In genomic region chr19:47937443-47938406, GRCm38 (mm10) we compare ENCODE assay signal across 8 mouse cellular contexts. TPM values are rescaled to one million over a fixed set of nuclear protein-coding genes. Genes with fewer than 3 reads are reported as not detected.
DNase-seq lines count a peak whose midpoint lies in the region; ATAC-seq and TF ChIP-seq lines count a peak whose summit lies in the region.

Gene Cfap58 (plus strand): TSS chr19:47937675.

- CTCF ChIA-PET in Patski (lab: Charles Lee): interaction anchor here (0.6 to 2.1 kb wide), 4 partner anchors 18 to 55 kb away, joined by 3 to 7 read pairs (median 4); partner anchors contain the start of genes Cfap43 and Itprip

- H3K4me2 ChIP-seq in embryonic facial prominence, embryonic 14.5 days (ENCODE audit: low read depth, low read length): peak within 1 kb of the TSS; percentile 66

- peaks cover 41% of the 10 kb centered on the region for H3K27me3 ChIP-seq in Patski
- peaks cover 6% of the 10 kb centered on the region for H3K27me3 ChIP-seq in embryonic facial prominence, embryonic 14.5 days (replicated peaks; ENCODE audit: control insufficient read depth, insufficient read depth, low read length)
- H3K27me3 ChIP-seq in limb, embryonic 10.5 days (ENCODE audit: low read depth, poor library complexity, severe bottlenecking): peaks cover 17% of the 10 kb centered on the region
- peaks cover 26% of the 10 kb centered on the region for H3K27me3 ChIP-seq in midbrain, embryonic 10.5 days (ENCODE audit: low read depth, poor library complexity, severe bottlenecking)
- H3K27me3 ChIP-seq in small intestine, adult 2 months (ENCODE audit: control insufficient read depth, insufficient read depth, low read length): 0 out of 2 replicates have a peak, but pooled peaks cover 10% of the 10 kb centered on the region

- ATAC-seq in Patski: peak; percentile 42
- ATAC-seq in embryonic facial prominence, embryonic 14.5 days (ENCODE audit: low read depth): peak; percentile 86
- peak; percentile 92 to 93 for ATAC-seq in hematopoietic stem cell, adult 5-6 weeks (replicated peaks in 1 of 2; ENCODE audit: insufficient read depth in 1 of 2, low FRiP score in 2 of 2, low TSS enrichment in 1 of 2, low read depth in 1 of 2, poor library complexity in 2 of 2, severe bottlenecking in 2 of 2)

- H3K9me3 ChIP-seq in embryonic facial prominence, embryonic 14.5 days (ENCODE audit: control insufficient read depth, low read length): no peaks in the 10 kb centered on the region
- H3K9me3 ChIP-seq in limb, embryonic 10.5 days (replicated peaks): no peaks in the 10 kb centered on the region
- H3K9me3 ChIP-seq in midbrain, embryonic 10.5 days (replicated peaks): no peaks in the 10 kb centered on the region

- POLR2A ChIA-PET in Patski (lab: Charles Lee): no interaction called here

- H3K36me3 ChIP-seq in embryonic facial prominence, embryonic 14.5 days (ENCODE audit: control insufficient read depth, insufficient read depth, low read length): no peaks in the 10 kb centered on the region
- no peaks in the 10 kb centered on the region for H3K36me3 ChIP-seq in limb, embryonic 10.5 days
- H3K36me3 ChIP-seq in midbrain, embryonic 10.5 days: no peaks in the 10 kb centered on the region
- H3K36me3 ChIP-seq in small intestine, adult 2 months (ENCODE audit: control insufficient read depth, insufficient read depth, low read length): no peaks in the 10 kb centered on the region

- peaks cover 5% of the 10 kb centered on the region; the same call in 1 of the 2 replicates for H3K4me1 ChIP-seq in embryonic facial prominence, embryonic 14.5 days (ENCODE audit: control insufficient read depth, insufficient read depth, low read length)
- H3K4me1 ChIP-seq in limb, embryonic 10.5 days: peaks cover 12% of the 10 kb centered on the region
- H3K4me1 ChIP-seq in midbrain, embryonic 10.5 days: peaks cover 20% of the 10 kb centered on the region
- H3K4me1 ChIP-seq in small intestine, adult 2 months (ENCODE audit: control insufficient read depth, insufficient read depth, insufficient read length, low read length): peaks cover 5% of the 10 kb centered on the region; the same call in 1 of the 2 replicates

- no peak for TF ChIP-seq CTCF in Patski (IDR thresholded peaks at IDR 0.05)
- TF ChIP-seq CTCF in small intestine, adult 2 months (IDR thresholded peaks at IDR 0.05; ENCODE audit: extremely low read depth, insufficient read length, insufficient replicate concordance, low read depth, low read length): no peak

- peak; percentile 39 to 68 for DNase-seq in adrenal gland, adult (ENCODE audit: inconsistent age in 2 of 2, low spot score in 1 of 2)
- no peak for DNase-seq in adrenal gland, adult 8-10 months
- no peak for DNase-seq in Patski (ENCODE audit: low read depth, low spot score)
- DNase-seq in embryonic facial prominence, embryonic 14.5 days (ENCODE audit: low spot score): peak; percentile 82
- peak; percentile 88 for DNase-seq in limb, embryonic 10.5 days (ENCODE audit: low spot score)
- peak; percentile 89 for DNase-seq in midbrain, embryonic 10.5 days (ENCODE audit: low spot score)

- no peak within 1 kb of the TSS; the same call in 1 of the 2 replicates for H3K9ac ChIP-seq in embryonic facial prominence, embryonic 14.5 days (ENCODE audit: low read depth, low read length)

- peak within 1 kb of the TSS; percentile 39 for H3K4me3 ChIP-seq in embryonic facial prominence, embryonic 14.5 days (ENCODE audit: low read depth, low read length)
- peak within 1 kb of the TSS; percentile 44 for H3K4me3 ChIP-seq in limb, embryonic 10.5 days
- H3K4me3 ChIP-seq in midbrain, embryonic 10.5 days: peak within 1 kb of the TSS; percentile 46
- H3K4me3 ChIP-seq in small intestine, adult 2 months (ENCODE audit: low read depth, low read length): peak within 1 kb of the TSS; percentile 48

- in situ Hi-C loops in Patski (cut with MboI; ENCODE audit: low pct_unique_long_range_greater_than_20kb): no loop called here

- no peak for TF ChIP-seq POLR2A in small intestine, adult 2 months (IDR thresholded peaks at IDR 0.05; ENCODE audit: low read depth, low read length)

- 7% methylated on average over 40 of the region's 41 CpGs for WGBS in embryonic facial prominence, embryonic 14.5 days
- WGBS in limb, embryonic 10.5 days: 8% methylated on average over 41 of the region's 41 CpGs
- WGBS in midbrain, embryonic 10.5 days: 6% methylated on average over 41 of the region's 41 CpGs
- 7% methylated on average over 41 of the region's 41 CpGs for WGBS in small intestine, adult 2 months

- no peak within 1 kb of the TSS for H3K27ac ChIP-seq in embryonic facial prominence, embryonic 14.5 days (replicated peaks; ENCODE audit: low read depth, low read length)
- peak within 1 kb of the TSS; percentile 9; the same call in 1 of the 2 replicates for H3K27ac ChIP-seq in limb, embryonic 10.5 days
- H3K27ac ChIP-seq in midbrain, embryonic 10.5 days (replicated peaks): peak within 1 kb of the TSS; percentile 33
- no peak within 1 kb of the TSS for H3K27ac ChIP-seq in small intestine, adult 2 months (ENCODE audit: insufficient read depth, low read depth, low read length)

RNA-seq across cellular contexts. Expression of gene Cfap58, which starts in this region (rescaled TPM):
- total RNA-seq in adrenal gland, adult 8-10 months (2022): under 1 TPM in 3 of 4 experiments, not detected in 1; 0.07 to 0.12 (median 0.11) TPM
- not detected for polyA plus RNA-seq in Patski (2021)
- 0.38 and 0.58 TPM in 2 replicates for polyA plus RNA-seq in embryonic facial prominence, embryonic 14.5 days (2014; fragmentation: Nextera tagmentation; extraction: Ambion mirVana)
- not detected in 2 replicates for total RNA-seq in hematopoietic stem cell, adult 5-6 weeks (2017)
- polyA plus RNA-seq in limb, embryonic 10.5 days (2016; fragmentation: Nextera tagmentation; extraction: Ambion mirVana): not detected in 2 replicates
- 0.07 and 0.19 TPM in 2 replicates for polyA plus RNA-seq in midbrain, embryonic 10.5 days (2016; fragmentation: Nextera tagmentation; extraction: Ambion mirVana)
- not detected in 2 replicates for polyA plus RNA-seq in small intestine, adult 2 months (2012; rRNA removed)

Comparison
In these comparisons a context has a peak if more than half of its experiments do, and no peak if none do; other contexts are left out.
1. DNase-seq: peak in adrenal gland, adult (2 of 2); none in adrenal gland, adult 8-10 months (single experiment) and Patski (single experiment).
2. Peak in ATAC-seq in Patski; RNA of the gene not detected or under 1 TPM.
3. Peak in DNase-seq, ATAC-seq, H3K4me3 ChIP-seq and H3K4me2 ChIP-seq in embryonic facial prominence, embryonic 14.5 days; RNA of the gene not detected or under 1 TPM.
4. Peak in ATAC-seq in hematopoietic stem cell, adult 5-6 weeks; RNA of the gene not detected or under 1 TPM.
5. Peak in DNase-seq, H3K4me3 ChIP-seq and H3K27ac ChIP-seq in limb, embryonic 10.5 days; RNA of the gene not detected or under 1 TPM.
6. Peak in DNase-seq, H3K4me3 ChIP-seq and H3K27ac ChIP-seq in midbrain, embryonic 10.5 days; RNA of the gene not detected or under 1 TPM.
7. ATAC-seq: peak in every context shown above with its lines; median percentile 92 in hematopoietic stem cell, adult 5-6 weeks; 86 in embryonic facial prominence, embryonic 14.5 days; 42 in Patski.
8. Peak in every context shown above with its lines, with median percentiles within 50 percentile points of each other: H3K4me3 ChIP-seq.